ENCODE assay signal across 28 mouse cellular contexts in genomic region chr9:103348791-103349190, GRCm38 (mm10). TPM values are rescaled to one million over a fixed set of nuclear protein-coding genes. Genes with fewer than 3 reads are reported as not detected.
A peak's percentile ranks its signal among the peaks of the same experiment; 100 is the strongest.
DNase-seq lines count a peak whose midpoint lies in the region; ATAC-seq and TF ChIP-seq lines count a peak whose summit lies in the region.
"Had no signal": no experiment of that assay in that cellular context is flagged by ENCODE, and none has a peak within 500 bp of the region (broad histone marks: within the 10 kb centered on the region; RNA-seq: fewer than 3 reads in every experiment).

No protein-coding gene starts in this region.

- H3K4me3 ChIP-seq in heart, postnatal 0 days (ENCODE audit: low read depth, low read length): no peak overlapping the region
- H3K4me3 ChIP-seq in heart, adult 2 months: no peak overlapping the region
- H3K4me3 ChIP-seq in kidney, embryonic 16.5 days (ENCODE audit: low read length): no peak overlapping the region
- no peak overlapping the region for H3K4me3 ChIP-seq in liver, embryonic 13.5 days (replicated peaks)
- no peak overlapping the region for H3K4me3 ChIP-seq in liver, embryonic 11.5 days (ENCODE audit: low read depth, low read length)
- H3K4me3 ChIP-seq in embryonic fibroblast, embryonic 13.5 days (ENCODE audit: insufficient read depth, low read length): no peak overlapping the region
- H3K4me3 ChIP-seq in midbrain, postnatal 0 days (ENCODE audit: low read depth, low read length): no peak overlapping the region
- H3K4me3 ChIP-seq: embryonic facial prominence, embryonic 10.5 days; embryonic facial prominence, embryonic 13.5 days; forebrain, embryonic 10.5 days; forebrain, embryonic 13.5 days; heart, embryonic 13.5 days; hindbrain, embryonic 12.5 days; hindbrain, embryonic 15.5 days had no signal

- no peaks in the 10 kb centered on the region for H3K9me3 ChIP-seq in heart, postnatal 0 days (replicated peaks; ENCODE audit: control insufficient read depth, low read length)
- H3K9me3 ChIP-seq in kidney, embryonic 16.5 days (ENCODE audit: low read length): no peaks in the 10 kb centered on the region
- H3K9me3 ChIP-seq in liver, embryonic 13.5 days (replicated peaks): no peaks in the 10 kb centered on the region
- H3K9me3 ChIP-seq in liver, embryonic 11.5 days (ENCODE audit: control insufficient read depth, low read length): no peaks in the 10 kb centered on the region
- no peaks in the 10 kb centered on the region for H3K9me3 ChIP-seq in midbrain, postnatal 0 days (ENCODE audit: low read length)
- H3K9me3 ChIP-seq: embryonic facial prominence, embryonic 10.5 days; embryonic facial prominence, embryonic 13.5 days; forebrain, embryonic 10.5 days; forebrain, embryonic 13.5 days; heart, embryonic 13.5 days; hindbrain, embryonic 12.5 days; hindbrain, embryonic 15.5 days had no signal

- ATAC-seq in heart, postnatal 0 days (ENCODE audit: insufficient read depth, low read depth): no peak
- ATAC-seq in kidney, embryonic 16.5 days (ENCODE audit: low FRiP score, low TSS enrichment): no peak
- no peak for ATAC-seq in liver, embryonic 13.5 days (ENCODE audit: low read depth)
- no peak for ATAC-seq in liver, embryonic 11.5 days (replicated peaks; ENCODE audit: low FRiP score)
- ATAC-seq in midbrain, postnatal 0 days (ENCODE audit: low FRiP score): no peak
- ATAC-seq: activated CD4-positive, CD25-positive, alpha-beta regulatory T cell, adult 4 months; CD4-positive, CD25-positive, alpha-beta regulatory T cell, adult 4 months; forebrain, embryonic 13.5 days; forebrain, embryonic 16.5 days had no signal

- TF ChIP-seq CTCF in heart, postnatal 0 days (IDR thresholded peaks at IDR 0.05; ENCODE audit: low read depth): no peak
- no peak for TF ChIP-seq CTCF in heart, adult 2 months (IDR thresholded peaks at IDR 0.05)
- no peak for TF ChIP-seq CTCF in embryonic fibroblast, embryonic 13.5 days (IDR thresholded peaks at IDR 0.05; ENCODE audit: borderline replicate concordance, insufficient read depth, low read length)
- no peak for TF ChIP-seq CTCF in midbrain, postnatal 0 days (IDR thresholded peaks at IDR 0.05)

- TF ChIP-seq POLR2A in heart, adult 2 months (IDR thresholded peaks at IDR 0.05; ENCODE audit: insufficient read depth, low read depth, low read length): no peak
- no peak for TF ChIP-seq POLR2A in embryonic fibroblast, embryonic 13.5 days (IDR thresholded peaks at IDR 0.05; ENCODE audit: low read depth, low read length)

- intact Hi-C loops in heart, adult 2 months (cut with DNase I): no loop called here

- H3K4me2 ChIP-seq in heart, postnatal 0 days (ENCODE audit: low read depth, low read length): no peak overlapping the region
- H3K4me2 ChIP-seq in kidney, embryonic 16.5 days (replicated peaks; ENCODE audit: low read depth, low read length): no peak overlapping the region
- H3K4me2 ChIP-seq in liver, embryonic 13.5 days: no peak overlapping the region
- no peak overlapping the region for H3K4me2 ChIP-seq in liver, embryonic 11.5 days
- no peak overlapping the region for H3K4me2 ChIP-seq in midbrain, postnatal 0 days (ENCODE audit: low read depth, low read length, poor library complexity, severe bottlenecking)
- H3K4me2 ChIP-seq: embryonic facial prominence, embryonic 13.5 days; forebrain, embryonic 13.5 days; heart, embryonic 13.5 days; hindbrain, embryonic 12.5 days; hindbrain, embryonic 15.5 days had no signal

- no peak overlapping the region for H3K9ac ChIP-seq in heart, postnatal 0 days (replicated peaks; ENCODE audit: low read depth, low read length)
- H3K9ac ChIP-seq in heart, adult 2 months (ENCODE audit: low read depth, low read length): no peak overlapping the region
- no peak overlapping the region for H3K9ac ChIP-seq in kidney, embryonic 16.5 days (replicated peaks; ENCODE audit: low read length)
- H3K9ac ChIP-seq in liver, embryonic 13.5 days: no peak overlapping the region
- no peak overlapping the region for H3K9ac ChIP-seq in liver, embryonic 11.5 days (ENCODE audit: low read depth, low read length)
- no peak overlapping the region for H3K9ac ChIP-seq in midbrain, postnatal 0 days (replicated peaks; ENCODE audit: low read length, poor library complexity, severe bottlenecking)
- H3K9ac ChIP-seq: embryonic facial prominence, embryonic 13.5 days; forebrain, embryonic 13.5 days; heart, embryonic 13.5 days; hindbrain, embryonic 12.5 days; hindbrain, embryonic 15.5 days had no signal

- H3K36me3 ChIP-seq in heart, postnatal 0 days (replicated peaks; ENCODE audit: control insufficient read depth, insufficient read depth, low read length): peaks cover 57% of the 10 kb centered on the region
- peaks cover 13% of the 10 kb centered on the region for H3K36me3 ChIP-seq in heart, adult 2 months (ENCODE audit: control insufficient read depth, insufficient read depth, low read length)
- peaks cover 61% of the 10 kb centered on the region for H3K36me3 ChIP-seq in kidney, embryonic 16.5 days (ENCODE audit: insufficient read depth, low read length)
- H3K36me3 ChIP-seq in liver, embryonic 13.5 days: peaks cover 89% of the 10 kb centered on the region
- H3K36me3 ChIP-seq in liver, embryonic 11.5 days (ENCODE audit: control insufficient read depth, insufficient read depth, low read length): peaks cover 35% of the 10 kb centered on the region
- H3K36me3 ChIP-seq in midbrain, postnatal 0 days (ENCODE audit: insufficient read depth, low read length): peaks cover 4% of the 10 kb centered on the region

- H3K27me3 ChIP-seq in heart, postnatal 0 days (ENCODE audit: control insufficient read depth, insufficient read depth, low read length): no peaks in the 10 kb centered on the region
- H3K27me3 ChIP-seq in heart, adult 2 months (ENCODE audit: control insufficient read depth, insufficient read depth, low read length): no peaks in the 10 kb centered on the region
- no peaks in the 10 kb centered on the region for H3K27me3 ChIP-seq in kidney, embryonic 16.5 days (ENCODE audit: insufficient read depth, low read length)
- no peaks in the 10 kb centered on the region for H3K27me3 ChIP-seq in liver, embryonic 13.5 days
- no peaks in the 10 kb centered on the region for H3K27me3 ChIP-seq in liver, embryonic 11.5 days (replicated peaks; ENCODE audit: control insufficient read depth, insufficient read depth, low read length)
- H3K27me3 ChIP-seq in midbrain, postnatal 0 days (ENCODE audit: insufficient read depth, low read length): no peaks in the 10 kb centered on the region
- H3K27me3 ChIP-seq: embryonic facial prominence, embryonic 13.5 days; forebrain, embryonic 13.5 days; heart, embryonic 13.5 days; hindbrain, embryonic 12.5 days; hindbrain, embryonic 15.5 days had no signal

- TF ChIP-seq EP300 in heart, postnatal 0 days (IDR thresholded peaks at IDR 0.05; ENCODE audit: low read depth): no peak
- no peak for TF ChIP-seq EP300 in heart, adult 2 months (IDR thresholded peaks at IDR 0.05; ENCODE audit: insufficient read depth, low read depth, low read length)

- no peaks in the 10 kb centered on the region for H3K79me2 ChIP-seq in heart, adult 2 months (replicated peaks; ENCODE audit: control insufficient read depth, insufficient read depth, low read length)

- H3K4me1 ChIP-seq in heart, postnatal 0 days (ENCODE audit: control insufficient read depth, insufficient read depth): peaks cover 7% of the 10 kb centered on the region; the same call in 1 of the 2 replicates
- H3K4me1 ChIP-seq in heart, adult 2 months (ENCODE audit: control insufficient read depth, insufficient read depth, low read length): no peaks in the 10 kb centered on the region
- no peaks in the 10 kb centered on the region for H3K4me1 ChIP-seq in kidney, embryonic 16.5 days (ENCODE audit: insufficient read depth, low read length)
- H3K4me1 ChIP-seq in liver, embryonic 13.5 days (replicated peaks): peaks cover 7% of the 10 kb centered on the region
- 0 out of 2 replicates have a peak, but pooled peaks cover 5% of the 10 kb centered on the region for H3K4me1 ChIP-seq in liver, embryonic 11.5 days (replicated peaks; ENCODE audit: control insufficient read depth, insufficient read depth, low read length)
- peaks cover 2% of the 10 kb centered on the region; the same call in 1 of the 2 replicates for H3K4me1 ChIP-seq in embryonic fibroblast, embryonic 13.5 days (ENCODE audit: control insufficient read depth, insufficient read depth, low read length)
- no peaks in the 10 kb centered on the region for H3K4me1 ChIP-seq in midbrain, postnatal 0 days (ENCODE audit: insufficient read depth, low read length)
- H3K4me1 ChIP-seq: embryonic facial prominence, embryonic 10.5 days; embryonic facial prominence, embryonic 13.5 days; forebrain, embryonic 10.5 days; forebrain, embryonic 13.5 days; hindbrain, embryonic 12.5 days; hindbrain, embryonic 15.5 days had no signal

- H3K27ac ChIP-seq in heart, postnatal 0 days (ENCODE audit: low read depth): 0 out of 2 replicates have a peak overlapping the region, but pooled peaks have one; percentile 13
- H3K27ac ChIP-seq in heart, adult 2 months: no peak overlapping the region
- H3K27ac ChIP-seq in kidney, embryonic 16.5 days (ENCODE audit: low read length): no peak overlapping the region
- H3K27ac ChIP-seq in liver, embryonic 13.5 days: 0 out of 2 replicates have a peak overlapping the region, but pooled peaks have one; percentile 18
- no peak overlapping the region for H3K27ac ChIP-seq in liver, embryonic 11.5 days (ENCODE audit: low read depth, low read length)
- H3K27ac ChIP-seq in embryonic fibroblast, embryonic 13.5 days (ENCODE audit: insufficient read depth, low read length): peak overlapping the region; percentile 68; the same call in 1 of the 2 replicates
- no peak overlapping the region for H3K27ac ChIP-seq in midbrain, postnatal 0 days (ENCODE audit: low read depth, low read length)
- H3K27ac ChIP-seq: embryonic facial prominence, embryonic 10.5 days; embryonic facial prominence, embryonic 13.5 days; forebrain, embryonic 10.5 days; forebrain, embryonic 13.5 days; heart, embryonic 13.5 days; hindbrain, embryonic 12.5 days; hindbrain, embryonic 15.5 days had no signal

- DNase-seq in heart, postnatal 0 days (ENCODE audit: low spot score): no peak
- DNase-seq in heart, adult 2 months: no peak
- DNase-seq in kidney, postnatal 14 days: peak; percentile 39
- no peak for DNase-seq in liver, embryonic 13.5 days
- no peak for DNase-seq in liver, embryonic 11.5 days (ENCODE audit: low spot score)
- no peak for DNase-seq in midbrain, postnatal 0 days (ENCODE audit: low spot score)
- DNase-seq: adrenal gland, postnatal 25 days; cerebellum, adult 11-12 months; cerebellum, adult 8-10 months; cerebellum, postnatal 10 days; cerebellum, postnatal 36 days; embryo, embryonic 11 days; gastrocnemius, postnatal 10 days; gastrocnemius, postnatal 36 days had no signal

RNA-seq across cellular contexts. Expression of gene Cdv3, which starts 16.8 kb away (rescaled TPM):
- 81.1 and 152 TPM in 2 replicates for total RNA-seq in heart, postnatal 0 days (2014; rRNA removed; ENCODE audit: low replicate concordance)
- 55.7 and 63.0 TPM in 2 replicates for polyA plus RNA-seq in heart, postnatal 0 days (2015; fragmentation: Nextera tagmentation; extraction: Ambion mirVana)
- 100 to 1,000 TPM; 121 to 143 TPM for total RNA-seq in heart, adult 2 months (2021)
- 26.5 and 51.2 TPM in 2 replicates for polyA plus RNA-seq in heart, adult 2 months (2012; rRNA removed)
- 102 and 106 TPM in 2 replicates for polyA plus RNA-seq in kidney, embryonic 16.5 days (2015; fragmentation: Nextera tagmentation; extraction: Ambion mirVana)
- 60.4 and 75.0 TPM in 2 replicates for polyA plus RNA-seq in liver, embryonic 13.5 days (2015; fragmentation: Nextera tagmentation; extraction: Ambion mirVana)
- polyA plus RNA-seq in liver, embryonic 11.5 days (2014; fragmentation: Nextera tagmentation; extraction: Ambion mirVana): 123 and 137 TPM in 2 replicates
- 199 and 208 TPM in 2 replicates for polyA plus RNA-seq in embryonic fibroblast, embryonic 13.5 days (2011; ENCODE audit: insufficient read length, low read depth, missing spikeins)
- total RNA-seq in midbrain, postnatal 0 days (2014; rRNA removed): 102 and 128 TPM in 2 replicates
- polyA plus RNA-seq in midbrain, postnatal 0 days (2015; fragmentation: Nextera tagmentation; extraction: Ambion mirVana): 84.2 and 87.1 TPM in 2 replicates

RNA-seq across cellular contexts. Expression of gene Topbp1, which starts 43.8 kb away (rescaled TPM):
- 29.7 and 33.9 TPM in 2 replicates for total RNA-seq in heart, postnatal 0 days (2014; rRNA removed; ENCODE audit: low replicate concordance)
- polyA plus RNA-seq in heart, postnatal 0 days (2015; fragmentation: Nextera tagmentation; extraction: Ambion mirVana): 14.2 and 15.0 TPM in 2 replicates
- total RNA-seq in heart, adult 2 months (2021): 10 to 100 TPM in 1 of 2 experiments, 1 to 10 TPM in 1; 7.6 to 12.2 TPM
- 4.1 and 6.8 TPM in 2 replicates for polyA plus RNA-seq in heart, adult 2 months (2012; rRNA removed)
- polyA plus RNA-seq in kidney, embryonic 16.5 days (2015; fragmentation: Nextera tagmentation; extraction: Ambion mirVana): 57.3 and 60.4 TPM in 2 replicates
- 44.7 and 52.7 TPM in 2 replicates for polyA plus RNA-seq in liver, embryonic 13.5 days (2015; fragmentation: Nextera tagmentation; extraction: Ambion mirVana)
- 99.4 and 101 TPM in 2 replicates for polyA plus RNA-seq in liver, embryonic 11.5 days (2014; fragmentation: Nextera tagmentation; extraction: Ambion mirVana)
- polyA plus RNA-seq in embryonic fibroblast, embryonic 13.5 days (2011; ENCODE audit: insufficient read length, low read depth, missing spikeins): 67.6 and 78.8 TPM in 2 replicates
- 16.9 and 23.8 TPM in 2 replicates for total RNA-seq in midbrain, postnatal 0 days (2014; rRNA removed)
- polyA plus RNA-seq in midbrain, postnatal 0 days (2015; fragmentation: Nextera tagmentation; extraction: Ambion mirVana): 10.0 and 11.5 TPM in 2 replicates

RNA-seq across cellular contexts. Expression of gene 1300017J02Rik, which starts 43.9 kb away (rescaled TPM):
- total RNA-seq in heart, postnatal 0 days (2014; rRNA removed; ENCODE audit: low replicate concordance): not detected in 2 replicates
- polyA plus RNA-seq in heart, postnatal 0 days (2015; fragmentation: Nextera tagmentation; extraction: Ambion mirVana): 1.3 and 1.4 TPM in 2 replicates
- under 1 TPM in 1 of 2 experiments, not detected in 1; 0.16 TPM for total RNA-seq in heart, adult 2 months (2021)
- polyA plus RNA-seq in heart, adult 2 months (2012; rRNA removed): 0.18 TPM in 1 of 2 replicates, not detected in the other
- 1.6 and 1.7 TPM in 2 replicates for polyA plus RNA-seq in kidney, embryonic 16.5 days (2015; fragmentation: Nextera tagmentation; extraction: Ambion mirVana)
- 40.7 and 41.2 TPM in 2 replicates for polyA plus RNA-seq in liver, embryonic 13.5 days (2015; fragmentation: Nextera tagmentation; extraction: Ambion mirVana)
- polyA plus RNA-seq in liver, embryonic 11.5 days (2014; fragmentation: Nextera tagmentation; extraction: Ambion mirVana): 15.4 and 16.6 TPM in 2 replicates
- polyA plus RNA-seq in embryonic fibroblast, embryonic 13.5 days (2011; ENCODE audit: insufficient read length, low read depth, missing spikeins): not detected in 2 replicates
- 0.27 TPM in 1 of 2 replicates, not detected in the other for total RNA-seq in midbrain, postnatal 0 days (2014; rRNA removed)
- 0.27 and 0.56 TPM in 2 replicates for polyA plus RNA-seq in midbrain, postnatal 0 days (2015; fragmentation: Nextera tagmentation; extraction: Ambion mirVana)
- total RNA-seq: gastrocnemius, adult 18-20 months; gastrocnemius, postnatal 36 days; granulocyte monocyte progenitor cell, adult 5-6 weeks had no signal
- polyA plus RNA-seq: CD4-positive, CD25-positive, alpha-beta regulatory T cell, adult 4 months had no signal

Comparison
In these comparisons a context has a peak if more than half of its experiments do, and no peak if none do; other contexts are left out.
1. H3K27ac ChIP-seq: peak in heart, postnatal 0 days (single experiment), liver, embryonic 13.5 days (single experiment) and embryonic fibroblast, embryonic 13.5 days (single experiment); none in heart, adult 2 months (single experiment), kidney, embryonic 16.5 days (single experiment), liver, embryonic 11.5 days (single experiment) and midbrain, postnatal 0 days (single experiment).